Mouse (Mus musculus) heart, adult 18-20 months (tissue): ENCODE measurements around the gene Psmd11. TPM values are rescaled to one million over a fixed set of nuclear protein-coding genes. Genes with fewer than 3 reads are reported as not detected.
"Not testable (repeated sequence)": the region's sequence is repeated elsewhere in the genome, so short reads cannot be mapped to it uniquely, and the experiment has no call there.

Experiments used
- DNase-seq, 2 experiments: peaks; one replicate each; pipeline ENCODE4 v3.0.0; 2021 to 2022; ENCODE audit warnings: mixed read lengths in 1 of 2
- total RNA-seq, 2 experiments: library from RNA; stranded (reverse); gene quantifications; 2 replicates each; pipeline ENCODE4 v1.2.3; 2021

The Psmd11 gene
- total RNA-seq, 2 experiments from 2014 or later, result 112 to 113 TPM

- not testable (repeated sequence) for DNase-seq
Measured at GRCm38 (mm10) chr11:80426029-80426813, 2.2 kb upstream of the Psmd11 start.

GRCm38 (mm10) chr11:80429009-80429475, 627 bp downstream of the Psmd11 start:
- DNase-seq, result peak in 1 of 2 experiments; percentile 60

- no peak for DNase-seq
Measured at GRCm38 (mm10) chr11:80429500-80430166, 1.2 kb downstream of the Psmd11 start.

GRCm38 (mm10) chr11:80430366-80430910, 2.0 kb downstream of the Psmd11 start:
- no peak for DNase-seq

- DNase-seq, result no peak
Measured at GRCm38 (mm10) chr11:80446916-80447315, 18.5 kb downstream of the Psmd11 start.

GRCm38 (mm10) chr11:80449859-80450258, 21.4 kb downstream of the Psmd11 start:
- DNase-seq, result peak in 1 of 2 experiments; percentile 8

- no peak for DNase-seq
Measured at GRCm38 (mm10) chr11:80452242-80452641, 23.8 kb downstream of the Psmd11 start.

GRCm38 (mm10) chr11:80453198-80453597, 24.8 kb downstream of the Psmd11 start:
- no peak for DNase-seq

GRCm38 (mm10) chr11:80463605-80464130, 35.3 kb downstream of the Psmd11 start:
- DNase-seq, result not testable (repeated sequence)

GRCm38 (mm10) chr11:80471836-80472605, 43.6 kb downstream of the Psmd11 start:
- DNase-seq, result no peak

GRCm38 (mm10) chr11:80474175-80474691, 45.8 kb downstream of the Psmd11 start:
- DNase-seq, result no peak

GRCm38 (mm10) chr11:80474846-80475245, 46.4 kb downstream of the Psmd11 start:
- no peak for DNase-seq

GRCm38 (mm10) chr11:80475544-80475943, 47.1 kb downstream of the Psmd11 start:
- no peak for DNase-seq

- peak; percentile 88 to 91 for DNase-seq
Measured at GRCm38 (mm10) chr11:80476222-80477189, 48.1 kb downstream of the Psmd11 start, which contains the start of gene Cdk5r1. Gene Cdk5r1 (plus strand): TSS chr11:80477023.

GRCm38 (mm10) chr11:80477341-80478199, 49.2 kb downstream of the Psmd11 start:
- DNase-seq, result peak in 1 of 2 experiments; percentile 21

- DNase-seq, result no peak
Measured at GRCm38 (mm10) chr11:80478694-80479412, 50.4 kb downstream of the Psmd11 start.

GRCm38 (mm10) chr11:80479425-80479824, 51.0 kb downstream of the Psmd11 start:
- DNase-seq, result no peak
